Mouse (Mus musculus) ES-Bruce4 (cell line): ENCODE results near the gene Hoxa3.

Source experiments
- CTCF ChIP-seq: IDR thresholded peaks from one replicate; pipeline ENCODE4 v1.8.1; 2011; ENCODE audit warnings: low read depth, low read length
- EP300 ChIP-seq: IDR thresholded peaks from 2 replicates; pipeline ENCODE4 v1.6.1; 2011; ENCODE audit warnings: low read depth, low read length; ENCODE audit not compliant: insufficient read depth
- POLR2A ChIP-seq: IDR thresholded peaks from one replicate; pipeline ENCODE4 v1.8.1; 2011; ENCODE audit warnings: low read length; ENCODE audit not compliant: insufficient read depth

- TF ChIP-seq CTCF = no peak
- TF ChIP-seq EP300 = no peak
- TF ChIP-seq POLR2A = no peak
Observed at GRCm38 (mm10) chr6:52121173-52121572, 92.0 kb downstream of the Hoxa3 start.
